Mouse (Mus musculus) mesoderm, embryonic 11.5 days (tissue): ENCODE data around the gene Dffa.

ENCODE experiments used
- DNase-seq: peaks from one replicate; pipeline ENCODE4 v3.0.0-alpha.2; 2012; ENCODE audit warnings: low read depth, low spot score

Dffa gene

DNA sequence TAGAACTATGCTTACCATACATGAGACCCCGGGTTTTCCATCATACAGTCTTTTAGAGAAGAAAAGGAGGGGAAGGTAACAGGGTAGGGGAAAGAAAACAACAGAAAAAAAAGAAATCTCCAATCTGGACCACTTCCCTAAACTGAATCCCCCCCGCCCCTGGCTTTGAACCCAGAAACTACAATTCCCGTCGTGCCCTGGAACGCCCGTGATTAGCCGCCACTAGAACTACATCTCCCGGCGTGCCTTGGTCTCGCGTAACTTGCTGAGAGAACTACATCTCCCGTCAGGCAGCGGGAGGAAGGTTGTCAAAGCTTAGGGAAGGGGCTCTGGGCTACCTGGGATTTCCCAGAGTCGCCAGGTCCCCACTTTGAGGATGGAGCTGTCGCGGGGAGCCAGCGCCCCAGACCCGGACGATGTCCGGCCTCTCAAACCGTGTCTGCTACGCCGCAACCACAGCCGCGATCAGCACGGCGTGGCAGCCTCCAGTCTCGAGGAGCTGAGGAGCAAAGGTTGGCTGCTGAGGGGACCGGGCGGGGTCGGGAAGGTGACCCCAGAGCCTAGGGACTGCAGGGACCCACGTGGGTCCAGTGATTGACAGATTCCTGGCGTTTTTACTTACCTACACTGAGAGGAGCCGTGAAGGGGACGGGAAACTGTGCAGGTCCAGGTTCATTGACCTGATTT is at the start of gene Dffa:
Gene Dffa (plus strand): TSS at position 272 of the 687 bp plus-strand sequence.
- peak; percentile 91 for DNase-seq

DNA sequence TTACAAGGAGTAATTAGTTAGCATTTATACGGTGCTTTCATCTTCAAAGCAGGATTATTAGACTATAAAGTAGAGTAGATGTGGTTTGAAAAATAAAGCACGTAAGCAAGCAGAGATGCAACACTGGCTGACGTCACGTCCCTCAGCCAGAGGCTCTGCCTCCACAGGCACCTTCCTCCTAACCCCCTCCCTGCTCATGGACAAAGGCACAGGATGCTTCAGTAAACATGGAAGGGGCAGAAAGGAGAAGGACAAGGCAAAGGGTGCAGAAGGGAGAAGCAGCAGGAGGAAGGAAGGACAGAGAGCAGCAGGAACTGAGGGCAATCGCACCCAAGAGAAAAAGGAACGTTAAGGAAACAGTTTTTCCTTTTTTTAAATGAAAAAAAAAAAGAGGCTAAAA is 48.1 kb upstream of the Dffa start:
- DNase-seq: no peak

DNA sequence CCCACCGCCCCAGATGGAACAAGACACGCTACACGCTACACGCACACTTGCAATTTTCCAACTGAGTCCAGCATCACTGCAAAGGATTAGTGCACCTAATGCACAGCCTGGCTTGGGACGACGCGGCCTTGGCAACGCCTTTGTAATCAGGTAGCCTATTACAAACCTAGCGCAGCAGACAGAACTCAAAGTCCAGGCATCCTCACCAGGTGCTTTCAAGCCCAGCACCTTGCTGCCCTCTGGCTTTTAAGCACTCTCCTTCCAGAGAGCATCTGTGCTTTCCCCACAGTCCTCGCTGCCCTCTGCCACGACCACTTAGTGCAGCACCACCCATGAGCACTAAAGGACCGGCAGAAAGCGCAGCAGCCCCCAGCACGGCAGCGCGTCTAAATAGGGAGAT is 47.0 kb upstream of the Dffa start:
- DNase-seq: no peak

DNA sequence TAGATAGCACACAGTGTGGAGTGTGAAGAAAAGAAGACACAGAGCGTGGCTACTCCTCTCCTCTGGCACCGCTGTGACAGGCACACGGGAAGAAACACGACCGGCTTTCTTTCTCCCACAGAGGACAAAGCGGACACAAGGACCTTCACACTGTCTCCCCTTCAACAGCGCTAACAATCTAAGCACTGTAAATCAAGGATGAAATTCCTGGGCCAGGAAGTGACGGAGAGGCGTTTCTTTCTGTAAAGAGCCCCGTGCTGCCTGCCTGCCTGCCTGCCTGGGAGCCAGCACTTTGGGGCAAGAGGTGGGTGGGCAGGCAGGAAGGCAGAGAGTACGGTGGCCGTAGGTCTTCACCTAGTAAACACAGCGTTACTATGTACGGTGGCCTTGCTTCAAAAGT is 46.5 kb upstream of the Dffa start:
- peak; percentile 71 for DNase-seq

DNA sequence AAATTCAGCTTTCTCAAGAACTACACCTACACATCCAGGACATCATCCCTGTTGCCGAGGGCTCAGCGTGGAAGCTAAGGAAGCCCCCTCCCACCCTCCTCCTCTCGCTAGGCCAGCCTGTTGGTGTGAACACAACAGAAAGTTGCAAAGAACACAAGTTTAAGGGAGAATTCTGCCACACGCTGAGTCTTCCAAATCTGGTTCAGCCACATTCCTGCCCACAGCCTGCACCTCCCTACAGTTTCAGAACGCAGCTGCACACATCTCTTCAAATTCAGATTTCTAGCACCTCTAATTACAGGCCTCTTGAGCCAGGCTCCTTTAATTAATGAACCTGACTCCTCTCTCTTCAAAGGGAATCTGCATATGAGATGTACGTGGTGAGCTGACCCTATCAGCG is 45.6 kb upstream of the Dffa start:
- DNase-seq: no peak

DNA sequence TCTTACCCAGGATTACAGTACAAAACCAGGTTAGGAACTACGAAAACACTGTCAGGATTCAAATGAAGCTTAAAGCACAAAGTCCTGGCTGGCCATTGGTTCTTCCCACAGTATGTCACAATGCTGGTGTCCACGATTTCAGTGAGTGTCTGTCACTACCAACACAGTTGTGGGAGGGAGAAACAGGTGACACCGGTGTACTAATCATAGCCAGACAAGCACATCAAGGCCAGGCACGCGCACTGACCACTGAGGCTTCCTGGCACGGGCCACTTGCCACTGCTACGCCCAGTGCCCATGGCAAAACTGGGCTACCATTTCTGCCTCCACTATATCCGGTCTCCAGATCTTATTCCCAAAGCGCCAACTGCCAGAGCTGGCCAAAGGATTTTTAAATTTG is 44.2 kb upstream of the Dffa start:
- DNase-seq: no peak

DNA sequence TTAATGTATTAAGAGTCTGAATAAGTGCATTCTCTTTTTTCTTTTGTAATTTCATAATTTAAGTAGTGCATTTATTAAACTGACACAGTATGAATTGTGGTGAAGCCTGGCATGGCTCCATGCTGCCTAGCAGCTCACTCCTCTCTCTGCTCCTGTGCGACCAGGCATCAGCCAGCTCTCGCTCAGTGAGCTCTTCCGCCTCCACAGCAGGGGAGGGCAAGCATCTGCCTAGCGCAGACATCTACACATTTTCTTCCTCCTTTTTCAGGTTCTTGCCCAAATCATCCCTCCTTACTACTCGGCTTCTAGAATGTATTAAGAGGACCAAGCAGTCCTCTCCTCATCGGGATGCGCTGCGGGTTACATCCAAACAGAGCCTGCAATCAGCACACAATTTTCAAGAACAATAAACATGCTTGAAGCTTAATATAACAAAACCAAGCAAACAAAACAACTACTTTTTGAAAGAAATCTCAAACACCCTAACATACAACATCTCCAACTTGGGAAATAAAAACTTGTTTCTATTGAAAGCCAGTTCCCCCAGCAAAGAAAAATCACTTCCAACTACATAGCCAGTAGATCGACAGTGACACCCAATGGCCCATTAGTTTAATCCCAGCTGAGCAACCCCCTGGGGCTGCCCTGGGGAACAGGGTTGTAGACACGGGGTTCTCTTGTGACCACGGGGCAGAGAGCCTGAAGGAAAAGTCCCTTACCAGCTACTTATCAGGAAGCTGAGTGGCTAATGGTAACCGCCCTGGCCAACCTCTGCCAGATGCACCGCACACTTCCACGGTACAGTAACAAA is 43.1 kb upstream of the Dffa start:
- no peak for DNase-seq

DNA sequence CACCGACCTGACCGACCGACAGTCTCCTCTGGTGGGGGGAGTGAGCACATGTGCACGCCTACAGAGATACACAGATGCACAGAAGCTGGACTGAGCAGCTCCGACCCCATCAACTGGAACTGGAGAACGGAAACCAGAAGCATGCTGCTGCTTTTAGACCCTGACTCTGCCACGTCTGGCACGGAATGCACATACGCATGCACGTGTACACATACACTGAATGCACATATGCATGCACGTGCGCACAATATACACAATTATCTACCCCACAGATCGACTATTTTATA is 42.6 kb upstream of the Dffa start:
- DNase-seq: no peak

DNA sequence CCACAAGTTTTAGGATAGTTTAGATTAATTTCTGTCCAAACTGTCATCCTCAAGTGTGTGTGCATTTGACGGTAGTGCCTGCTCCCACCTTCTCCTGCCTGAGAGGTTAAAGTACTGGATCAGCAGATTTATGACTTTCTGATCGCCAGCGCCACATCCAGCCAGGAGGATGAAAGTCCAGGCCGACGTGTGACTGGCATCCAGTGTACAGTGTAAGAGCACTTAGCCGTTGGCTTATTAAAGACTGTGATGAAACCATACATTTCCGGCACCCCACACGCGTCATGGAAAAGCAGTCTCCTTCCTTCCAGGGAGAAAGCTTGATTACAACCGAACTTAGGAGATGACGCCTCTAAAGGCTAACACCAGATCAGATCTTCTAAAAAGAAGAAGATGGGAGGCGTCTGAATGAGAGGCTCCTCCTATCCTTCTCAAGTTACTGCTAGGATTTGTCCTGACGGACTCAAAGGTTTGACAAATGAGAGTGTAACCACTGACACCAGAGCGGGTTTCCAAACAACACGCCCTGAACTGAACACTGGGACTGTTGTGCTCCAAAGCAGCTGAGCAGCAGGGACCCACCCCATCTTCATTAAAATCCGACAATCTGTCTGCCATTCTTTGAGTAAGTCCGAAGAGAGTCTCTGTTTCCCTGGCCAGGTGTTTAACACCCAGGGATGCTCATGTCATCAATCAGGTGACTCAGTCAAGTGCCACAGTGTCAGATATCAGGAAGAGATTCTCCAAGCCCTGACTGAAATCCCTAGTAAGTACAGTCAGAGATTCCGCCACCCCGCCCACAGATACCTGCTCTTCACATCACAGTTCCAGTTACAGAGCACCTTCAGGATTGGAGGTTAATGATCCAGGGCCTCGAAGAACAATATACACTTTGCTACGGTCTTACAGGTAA is 41.3 kb upstream of the Dffa start:
- DNase-seq: peak; percentile 55

DNA sequence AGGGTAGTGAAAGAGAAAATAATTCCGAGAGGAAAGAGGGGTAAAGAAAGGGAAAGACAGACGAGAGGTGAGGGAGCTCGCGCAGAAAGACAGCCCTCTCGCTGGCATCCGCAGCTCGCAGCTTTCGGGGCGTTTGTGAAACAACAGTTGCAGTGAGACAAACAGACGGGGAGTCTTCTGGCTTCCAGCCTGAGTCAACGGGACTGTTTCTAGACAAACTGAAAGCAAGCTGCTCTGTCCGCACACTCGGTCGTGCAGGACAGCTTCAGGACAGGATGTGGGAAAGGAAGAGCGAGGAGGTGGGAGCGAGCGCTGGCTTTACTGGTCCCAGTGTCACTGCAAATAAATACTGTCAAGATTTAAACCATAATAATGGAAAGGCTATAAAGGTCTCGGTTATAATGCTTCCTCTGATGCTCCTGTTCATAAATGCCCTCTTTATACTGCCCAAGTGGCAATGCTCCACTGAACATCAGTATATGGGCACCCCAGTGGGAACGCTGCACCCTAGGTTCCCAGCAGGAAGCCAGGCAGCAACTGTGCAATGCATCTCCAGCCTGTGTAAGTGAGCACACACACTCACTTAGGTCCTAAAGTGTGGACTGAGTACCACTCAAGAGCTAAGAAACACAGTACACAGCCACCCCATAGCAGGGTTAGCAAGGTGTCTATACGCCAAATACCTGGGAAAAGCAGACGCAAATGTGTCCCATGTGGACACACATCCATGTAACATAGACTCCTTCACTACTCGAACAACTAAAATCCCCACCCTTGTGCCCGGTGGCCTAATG is 39.7 kb upstream of the Dffa start:
- DNase-seq: no peak

DNA sequence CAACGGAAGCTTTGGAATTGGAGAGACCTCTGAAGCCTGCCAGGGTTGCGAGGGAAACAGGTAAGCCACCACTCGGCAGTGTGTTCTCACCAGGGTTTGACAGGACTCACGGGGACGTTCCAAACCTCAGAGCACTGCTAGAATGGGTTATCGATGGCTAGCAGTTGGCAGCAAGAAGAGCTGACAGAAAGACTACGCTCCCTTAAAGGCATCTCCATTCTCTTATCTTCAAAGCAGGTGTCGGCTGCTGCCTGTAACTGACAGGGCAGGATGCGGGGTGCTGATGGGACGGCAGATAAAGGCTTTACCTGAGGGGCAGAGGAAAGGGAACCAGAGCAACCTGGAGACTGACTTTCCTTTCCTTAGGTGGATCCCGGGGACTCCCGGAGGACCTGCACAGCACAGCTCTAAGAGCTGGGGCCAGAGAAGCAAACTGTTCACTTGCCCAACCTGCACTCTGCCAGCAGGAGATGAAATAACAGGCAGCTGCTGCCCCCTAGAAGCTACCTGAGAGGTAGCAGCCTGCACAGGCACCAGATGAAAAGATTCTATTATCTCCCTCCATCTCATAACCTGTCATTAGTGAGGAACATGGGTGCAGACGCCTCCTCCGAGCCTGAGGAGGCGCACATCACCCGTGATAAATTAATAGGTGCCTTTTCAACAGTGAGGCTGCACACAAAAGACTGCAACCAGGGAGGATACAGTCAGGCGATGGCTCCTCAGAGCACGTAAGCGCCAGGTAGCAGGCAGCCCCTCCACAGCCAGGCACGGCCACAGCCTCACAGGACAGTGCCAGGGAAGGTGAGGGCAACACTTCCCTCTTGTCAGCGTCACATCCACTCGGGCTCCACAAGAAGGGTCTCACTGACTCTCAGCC is 37.0 kb upstream of the Dffa start:
- no peak for DNase-seq

DNA sequence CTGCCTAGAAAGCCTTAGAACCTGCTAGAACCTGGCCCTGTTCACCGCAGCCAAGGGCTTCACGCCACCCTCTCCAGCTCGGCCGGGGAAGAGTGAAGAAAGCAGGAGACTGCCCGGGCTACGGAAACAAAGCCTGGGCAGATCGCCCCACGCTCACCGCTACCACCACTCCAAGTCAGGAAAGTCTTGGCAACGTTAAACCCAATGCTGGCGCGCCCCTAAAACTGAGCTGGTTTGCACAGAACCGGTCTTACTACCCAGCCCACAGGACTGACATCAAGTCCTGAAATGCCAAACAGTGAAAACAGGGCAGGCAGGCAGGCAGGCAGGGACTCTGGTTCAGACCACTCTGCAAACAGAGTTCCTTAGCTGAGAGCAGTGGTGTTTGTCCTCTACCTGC is 28.9 kb upstream of the Dffa start:
- no peak for DNase-seq

DNA sequence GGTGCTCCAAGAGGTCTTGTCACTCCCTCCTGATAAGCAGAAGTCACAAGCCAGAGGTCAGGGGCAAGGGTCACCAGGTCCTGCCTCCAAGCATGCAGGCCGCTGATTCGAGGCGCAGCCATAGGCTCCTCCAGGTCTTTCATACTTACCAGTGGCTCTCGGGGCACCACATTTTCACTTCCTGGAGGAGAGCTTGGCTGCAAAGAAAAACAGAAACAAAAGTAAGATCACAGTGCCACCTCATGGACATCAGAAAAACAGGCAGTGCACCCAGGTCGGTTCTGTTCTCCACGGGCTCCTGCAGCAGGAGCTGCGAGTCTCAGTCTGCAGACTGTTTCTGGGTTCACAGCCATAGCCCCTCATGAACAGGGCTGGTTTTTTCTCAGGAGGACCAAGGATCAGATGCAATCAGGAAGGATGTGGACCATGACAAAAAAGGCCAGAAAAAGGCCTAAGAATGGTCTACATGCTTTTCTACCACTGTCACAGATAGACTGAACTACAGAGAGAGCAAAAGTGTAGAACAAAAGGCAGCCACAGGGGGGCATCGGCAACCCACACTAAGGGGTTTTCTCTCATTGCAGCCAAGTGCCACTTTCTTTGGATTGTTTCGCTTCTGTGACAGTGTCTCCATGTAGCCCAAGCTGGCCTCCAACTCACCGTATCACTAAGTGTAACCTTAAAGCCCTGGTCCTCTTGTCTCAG is 27.9 kb upstream of the Dffa start:
- peak; percentile 77 for DNase-seq

DNA sequence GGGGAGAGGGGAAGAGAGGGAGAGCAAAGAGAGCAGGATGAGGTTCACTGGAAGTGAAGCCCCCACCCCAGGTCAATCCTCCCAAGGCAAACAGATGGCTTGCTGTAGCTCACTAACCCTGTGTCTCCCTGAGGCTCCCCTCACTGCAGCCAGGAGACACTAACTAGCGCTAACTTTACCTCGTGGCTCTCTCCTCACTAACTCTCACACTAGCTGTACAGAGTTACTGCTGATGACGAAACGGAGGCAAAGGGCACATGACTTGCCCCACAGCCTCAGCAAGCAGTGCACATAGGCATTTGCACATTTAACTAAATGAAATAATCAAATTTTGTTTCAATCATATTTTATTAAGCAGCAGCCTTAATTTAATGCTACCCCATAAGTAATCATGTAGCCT is 25.7 kb upstream of the Dffa start:
- no peak for DNase-seq

DNA sequence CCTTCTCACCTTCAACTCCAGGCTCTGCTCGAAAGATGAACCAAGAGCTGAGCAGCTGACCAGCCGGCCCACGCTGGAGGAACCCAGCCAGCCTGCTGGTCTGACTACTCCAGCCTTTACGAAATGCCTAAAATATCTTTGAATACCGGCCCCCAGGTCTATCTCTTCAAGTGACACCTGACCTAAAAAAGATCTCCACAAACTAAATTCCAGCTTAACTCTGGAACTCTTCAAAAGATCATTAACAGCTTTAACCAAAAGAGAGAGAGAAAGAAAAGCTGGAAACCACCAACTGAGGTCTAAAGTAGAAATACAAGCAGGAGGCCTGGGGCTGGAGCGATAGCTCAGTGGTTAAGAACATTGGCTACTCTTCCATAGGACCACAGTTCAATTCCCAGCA is 24.3 kb upstream of the Dffa start:
- no peak for DNase-seq

DNA sequence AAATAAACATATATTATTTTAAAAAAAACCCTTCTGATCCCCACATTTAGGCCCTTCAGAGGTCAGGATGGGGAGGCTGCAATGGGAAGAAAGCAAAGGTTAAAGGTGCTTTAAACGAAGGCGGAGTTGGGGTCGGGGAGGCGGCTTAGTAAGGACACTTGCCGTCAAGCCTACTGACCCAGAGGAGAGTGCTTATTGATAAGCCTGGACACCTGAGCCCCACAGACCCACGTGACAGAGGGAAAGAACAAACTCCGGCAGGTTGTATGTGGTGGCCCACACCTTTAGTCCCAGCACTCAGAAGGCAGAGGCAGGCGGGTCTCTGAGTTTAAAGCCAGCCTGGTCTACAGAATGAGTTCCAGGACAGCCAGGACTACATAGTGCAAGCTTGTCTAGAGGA is 23.8 kb upstream of the Dffa start:
- no peak for DNase-seq

DNA sequence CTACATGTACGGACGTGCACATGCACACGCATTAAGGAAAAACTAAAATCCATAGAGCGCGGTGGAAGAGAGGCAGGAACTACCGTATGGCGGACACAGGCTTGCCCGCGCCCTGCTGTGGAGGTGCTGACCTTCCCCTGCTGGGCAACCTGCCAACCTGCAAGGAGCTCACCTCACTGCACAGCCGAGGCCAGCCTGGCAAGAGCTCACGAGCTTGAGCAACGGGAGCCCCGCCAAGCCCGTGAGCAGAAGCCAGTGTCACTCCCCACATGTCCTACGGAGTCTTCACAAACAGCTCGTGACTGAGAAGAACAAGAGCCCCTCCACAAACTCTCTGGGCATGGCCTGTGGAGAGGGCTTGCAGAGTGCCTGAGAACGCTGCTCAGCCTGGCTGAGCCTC is 22.4 kb upstream of the Dffa start:
- DNase-seq: no peak

DNA sequence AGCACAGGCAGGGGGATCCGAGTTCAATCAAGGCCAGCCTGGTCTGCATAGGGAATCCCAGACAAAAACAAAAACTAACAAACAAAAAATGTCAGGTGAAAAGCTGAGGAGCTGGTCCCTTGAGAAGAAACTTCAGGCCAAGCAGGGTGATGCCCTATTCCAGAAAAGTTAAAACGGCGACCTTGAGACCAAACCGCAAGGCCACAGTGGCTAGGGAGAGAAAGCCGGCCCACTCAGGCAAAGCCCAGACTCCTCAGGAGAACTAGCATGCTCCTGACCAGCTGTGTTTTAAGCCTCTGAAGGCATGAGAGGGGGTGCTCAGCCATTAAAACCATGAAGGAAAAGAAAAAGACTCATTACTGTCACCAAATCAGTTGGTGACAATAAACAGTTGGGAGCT is 18.6 kb upstream of the Dffa start:
- no peak for DNase-seq

DNA sequence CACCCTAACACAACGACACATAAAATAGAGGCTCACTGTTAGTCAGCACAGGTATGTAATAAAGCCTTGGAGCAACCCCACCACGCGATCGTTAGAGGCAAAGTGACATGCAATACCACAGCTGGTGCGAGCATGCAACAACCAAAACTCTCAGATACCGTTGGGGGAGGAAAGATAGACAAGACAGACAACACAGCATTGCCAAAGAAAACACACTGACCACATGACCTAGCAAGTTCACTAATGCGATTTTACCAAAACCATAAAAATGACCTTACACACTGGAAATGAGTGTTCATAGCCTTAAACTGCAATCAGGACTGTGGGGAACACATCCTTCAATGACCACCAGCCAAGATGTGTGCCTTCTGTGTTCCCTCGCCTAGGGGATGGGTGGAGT is 12.6 kb upstream of the Dffa start:
- DNase-seq: no peak

DNA sequence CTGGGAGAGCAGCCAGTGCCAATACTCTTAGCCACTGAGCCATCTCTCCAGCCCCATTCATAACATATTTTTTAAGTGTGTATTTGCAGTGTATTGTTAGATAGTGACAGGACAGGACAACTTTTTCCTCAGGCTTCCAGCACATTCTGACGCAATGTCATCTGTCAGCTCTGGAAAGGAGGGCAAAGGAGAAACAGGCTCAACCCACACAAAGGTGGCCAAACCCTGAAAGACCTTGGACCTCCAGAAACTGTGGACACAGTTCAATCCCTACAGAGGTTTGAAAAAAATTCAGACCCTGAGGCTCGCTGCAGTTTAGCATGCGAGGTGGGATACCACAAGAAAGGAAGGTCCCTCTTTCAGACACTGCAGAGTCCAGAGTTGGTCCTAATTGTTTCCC is 6.0 kb upstream of the Dffa start:
- no peak for DNase-seq
